Mouse (Mus musculus) ovary, postnatal 14 days (tissue): ENCODE results near the gene Treml2.
"Not testable (repeated sequence)": the region's sequence is repeated elsewhere in the genome, so short reads cannot be mapped to it uniquely, and the experiment has no call there.

Experiments used
- DNase-seq: peaks from one replicate; pipeline ENCODE4 v3.0.0; 2022; ENCODE audit warnings: low spot score

Treml2 gene

DNA sequence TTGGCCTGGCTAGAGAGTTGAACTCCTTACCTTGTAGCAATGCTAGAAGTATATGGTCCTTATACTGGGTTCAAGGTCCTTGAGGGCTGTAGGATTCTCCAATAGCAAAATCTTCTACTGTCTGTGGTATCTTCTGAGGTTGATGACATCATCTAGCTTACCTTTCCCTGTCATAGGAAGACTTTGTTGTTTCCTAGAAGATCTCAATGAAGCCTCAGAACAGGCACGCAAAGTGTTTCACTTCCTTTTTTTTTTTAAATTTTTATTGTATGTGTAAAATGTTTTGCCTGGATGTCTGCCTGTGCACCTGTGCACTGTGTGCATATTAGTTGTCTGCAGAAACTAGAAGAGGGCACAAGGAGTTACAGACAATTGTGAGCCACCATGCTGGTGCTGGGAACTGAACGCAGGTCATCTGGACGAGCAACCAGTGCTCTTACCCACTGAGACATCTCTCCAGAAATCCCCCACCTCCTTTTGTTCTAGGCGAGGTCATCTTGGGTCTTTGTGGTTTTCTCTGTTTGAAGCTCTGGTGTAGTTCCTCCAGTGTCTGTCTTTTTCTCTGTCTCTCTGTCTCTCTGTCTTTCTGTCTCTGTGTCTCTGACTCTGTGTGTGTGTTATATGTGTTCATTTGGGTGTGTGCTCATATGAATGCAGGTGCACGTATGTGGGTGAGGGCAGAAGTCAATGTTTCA is 5.7 kb upstream of the Treml2 start:
- DNase-seq = no peak

DNA sequence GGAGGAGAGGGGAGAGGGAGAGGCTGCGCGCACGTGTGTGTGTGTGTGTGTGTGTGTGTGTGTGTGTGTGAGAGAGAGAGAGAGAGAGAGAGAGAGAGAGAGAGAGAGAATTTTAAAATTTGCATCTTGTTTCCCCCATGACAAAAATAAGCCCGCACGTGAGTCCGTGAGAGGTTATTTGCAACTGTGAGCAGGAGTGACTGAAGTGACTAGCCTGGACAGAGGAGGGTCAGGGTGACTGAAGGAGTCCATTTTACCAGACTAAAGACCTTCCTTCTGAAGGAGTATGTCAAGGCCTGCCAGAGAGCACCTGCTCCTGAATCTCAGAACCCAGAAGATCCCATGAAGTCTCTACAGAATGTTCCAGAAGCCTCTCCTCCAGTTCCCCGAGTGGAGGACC is 458 bp downstream of the Treml2 start:
- DNase-seq = no peak

DNA sequence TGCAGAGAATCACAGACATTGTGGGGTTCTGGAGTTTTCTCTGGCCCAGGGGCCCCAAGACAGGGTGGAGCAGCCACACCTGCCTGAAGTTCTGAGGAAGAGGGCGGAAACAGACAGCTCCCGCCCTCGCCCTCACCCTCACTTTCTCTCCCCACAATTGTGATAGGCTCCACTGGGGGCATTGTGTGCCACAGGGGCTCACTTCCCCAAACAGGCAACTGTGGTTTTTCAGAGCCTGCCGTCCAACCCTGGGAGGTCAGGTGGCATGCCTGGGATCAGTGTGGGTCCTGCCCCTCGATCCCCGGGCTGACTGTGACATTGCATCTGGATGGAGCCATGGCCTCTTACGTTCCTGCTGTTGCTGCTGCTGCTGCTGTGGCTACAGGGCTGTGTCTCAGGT is 901 bp downstream of the Treml2 start:
- no peak for DNase-seq

DNA sequence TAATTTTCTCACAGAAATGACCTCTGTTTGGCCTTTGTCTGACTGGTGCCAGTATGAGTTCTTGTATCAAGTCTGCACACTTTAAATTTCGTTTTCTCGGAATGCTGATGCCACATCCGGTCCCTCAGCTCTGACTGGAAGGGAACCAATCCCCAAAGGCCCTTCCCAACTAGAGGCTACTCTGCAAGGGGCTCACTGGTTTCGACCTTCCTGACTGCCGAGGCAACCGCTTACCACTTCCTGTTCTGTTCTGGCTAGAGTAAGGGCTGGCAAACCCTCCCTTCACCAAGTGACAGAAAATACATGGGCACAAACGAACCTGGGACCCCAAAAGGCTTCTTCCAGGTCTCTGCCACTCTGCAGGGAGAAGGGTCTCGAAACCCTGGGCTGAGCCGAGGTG is 1.6 kb downstream of the Treml2 start:
- no peak for DNase-seq

DNA sequence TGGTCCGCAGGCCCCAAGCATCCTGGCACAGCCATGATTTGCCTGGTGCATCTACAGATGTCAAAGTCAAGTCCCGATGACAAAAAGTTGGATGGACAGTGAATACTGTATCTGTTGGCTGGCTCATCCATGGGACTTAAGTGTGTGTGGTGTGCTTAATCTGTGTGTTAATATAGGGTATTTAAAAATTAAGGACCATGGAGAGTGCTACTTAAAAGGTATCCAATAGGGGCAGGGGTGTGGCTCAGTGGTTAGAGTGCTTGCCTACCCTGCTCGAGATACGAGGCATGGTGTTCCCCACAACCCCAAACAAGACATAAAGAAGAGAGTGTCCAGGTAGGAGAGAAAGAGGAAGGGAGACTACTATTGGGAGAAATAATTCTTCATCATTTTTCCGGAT is 2.5 kb downstream of the Treml2 start:
- DNase-seq = no peak

DNA sequence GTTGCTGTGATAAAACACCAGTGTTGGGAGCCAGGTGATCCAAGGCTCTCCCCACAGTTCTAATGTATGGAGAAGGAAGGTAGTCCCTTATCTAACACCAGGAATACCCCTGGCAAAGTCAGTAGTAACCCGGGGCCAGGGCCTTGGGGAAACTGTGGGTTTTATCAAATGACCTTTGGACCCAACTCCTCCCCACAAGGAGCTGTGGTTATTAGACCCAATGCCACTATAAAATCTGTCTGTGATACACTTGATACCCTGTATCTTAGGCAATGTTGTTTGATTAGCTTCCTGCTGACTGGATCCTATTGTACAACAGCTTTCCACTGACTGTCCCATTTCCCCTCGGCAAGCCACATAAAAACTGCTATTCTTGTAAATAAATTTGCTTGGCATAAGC is 12.8 kb downstream of the Treml2 start:
- no peak for DNase-seq

DNA sequence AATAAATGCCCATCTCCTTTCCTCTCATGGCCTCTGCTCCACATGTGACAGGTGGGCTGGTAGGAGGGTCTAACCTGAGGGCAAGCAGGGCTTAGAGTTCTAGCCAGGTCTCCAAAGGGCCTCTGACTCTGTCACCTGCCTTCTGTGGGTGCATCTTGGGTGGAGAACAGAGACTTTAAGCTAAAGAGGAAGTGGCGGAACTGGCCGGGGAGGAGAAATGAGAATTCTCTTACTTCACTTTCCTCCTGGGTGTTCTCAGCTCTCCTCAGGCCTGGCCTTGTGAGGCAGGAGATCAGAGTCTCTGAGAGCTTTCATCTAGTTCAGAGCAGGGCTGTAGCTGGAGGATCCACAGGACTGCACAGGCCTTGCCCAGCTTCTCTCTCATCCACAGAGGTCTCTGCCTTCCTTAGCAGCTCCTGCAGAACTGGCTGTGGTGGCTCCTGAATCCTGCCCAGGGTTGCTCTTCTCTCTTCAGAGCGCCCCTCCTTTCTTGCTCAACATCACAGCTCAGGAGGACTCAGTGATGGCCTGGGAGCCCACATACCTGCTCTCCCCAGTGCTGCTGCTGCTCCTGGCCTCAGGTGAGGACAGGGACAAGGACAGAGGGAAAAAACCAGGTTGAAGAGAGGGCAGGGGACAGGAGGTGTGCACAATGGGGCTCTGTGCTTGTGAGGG is 16.7 kb downstream of the Treml2 start, which contains the start of gene B430306N03Rik:
TSS of gene B430306N03Rik (plus strand) at position 237 of the 675 bp plus-strand sequence.
- DNase-seq = not testable (repeated sequence)

DNA sequence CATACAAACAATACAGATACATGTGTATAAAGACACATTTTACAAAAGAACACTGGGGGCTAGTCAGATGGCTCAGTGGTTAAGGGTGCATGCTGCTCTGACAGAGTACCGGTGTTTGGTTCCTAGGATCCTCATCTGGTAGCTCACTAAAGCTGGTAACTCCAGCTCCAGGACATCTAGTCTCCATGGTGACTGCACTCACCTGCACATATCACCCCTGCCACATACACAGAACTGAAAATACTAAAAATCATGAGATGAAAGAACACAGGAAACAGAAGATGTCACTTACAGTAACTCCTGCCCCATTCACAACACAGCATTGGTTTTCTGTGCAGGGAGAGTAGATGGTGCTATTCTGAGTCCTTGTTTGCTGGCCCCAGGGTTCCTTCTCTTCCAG is 19.4 kb downstream of the Treml2 start:
- no peak for DNase-seq

DNA sequence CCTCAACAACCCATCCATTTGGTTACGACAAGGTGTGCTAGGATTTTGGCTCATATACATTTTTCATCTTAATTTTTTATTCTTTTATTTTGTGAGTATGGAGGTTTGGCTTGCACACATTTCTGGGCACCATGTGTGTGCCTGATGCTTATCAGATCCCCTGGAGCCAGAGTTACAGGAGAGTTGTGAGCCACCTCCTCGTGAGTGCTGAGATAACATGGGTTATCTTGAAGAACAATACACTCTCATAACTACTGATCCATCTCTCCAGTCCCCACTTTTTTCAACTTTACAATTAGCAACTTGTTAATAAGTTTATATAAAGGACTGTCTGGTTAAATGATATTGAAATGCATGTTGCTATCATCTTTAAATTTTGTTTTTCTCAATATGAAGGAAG is 22.0 kb downstream of the Treml2 start:
- no peak for DNase-seq

DNA sequence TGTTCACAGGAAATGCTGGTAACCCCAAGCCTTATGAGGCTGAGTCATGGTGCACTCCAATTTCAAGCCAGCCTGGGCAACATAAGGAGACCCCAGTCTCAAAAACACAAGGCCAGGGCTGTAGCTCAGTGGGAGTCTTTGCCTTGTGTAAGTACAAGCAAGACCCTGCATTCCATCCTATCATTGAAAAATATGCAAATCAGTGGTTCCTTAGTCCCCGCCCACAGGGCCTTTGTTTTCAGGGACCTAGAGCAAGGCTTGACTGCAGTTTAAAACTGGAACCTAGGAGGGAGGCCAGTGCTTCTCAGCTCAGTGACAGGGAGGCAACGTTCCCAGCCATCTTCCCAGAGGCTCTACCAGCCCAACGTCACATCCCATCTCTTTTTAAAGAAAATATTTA is 23.9 kb downstream of the Treml2 start:
- DNase-seq = no peak

DNA sequence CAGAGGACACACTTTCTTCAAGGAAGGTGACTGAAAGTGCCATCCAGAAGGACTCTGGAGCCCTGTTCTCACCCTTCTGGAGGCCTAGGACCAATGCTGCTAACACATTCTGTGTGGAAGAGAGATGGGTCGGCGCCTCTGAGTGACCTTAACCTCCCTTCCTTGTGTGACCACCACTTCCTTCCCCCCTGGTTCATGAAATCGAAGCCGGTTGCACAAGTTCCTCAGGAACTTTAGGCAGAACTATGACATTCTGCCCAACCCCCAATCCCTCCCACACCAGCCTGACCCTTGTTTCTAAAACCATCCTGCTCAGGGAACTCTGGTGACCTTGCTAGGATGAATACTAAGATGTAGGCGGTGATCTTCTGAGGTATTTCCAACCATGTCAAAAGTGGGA is 25.0 kb downstream of the Treml2 start:
- no peak for DNase-seq

DNA sequence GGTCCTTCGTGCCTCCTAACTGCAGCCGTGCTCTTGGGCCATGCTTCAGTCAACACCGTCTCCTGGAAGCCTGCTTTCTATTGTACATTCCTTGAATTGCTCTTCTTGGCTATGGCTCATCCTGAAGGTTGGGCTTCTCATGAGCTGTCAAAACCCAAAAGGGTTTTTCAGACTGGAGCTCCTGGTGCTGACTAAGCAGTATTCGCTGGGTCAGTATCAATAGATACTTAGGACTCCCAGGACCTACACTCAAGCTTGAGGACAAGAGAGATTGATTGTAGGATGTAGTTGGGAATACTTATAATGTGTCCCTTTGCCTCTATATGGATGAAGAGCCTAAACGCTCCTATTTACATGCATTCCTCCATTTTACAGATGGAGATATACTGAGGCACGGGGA is 25.8 kb downstream of the Treml2 start:
- no peak for DNase-seq

DNA sequence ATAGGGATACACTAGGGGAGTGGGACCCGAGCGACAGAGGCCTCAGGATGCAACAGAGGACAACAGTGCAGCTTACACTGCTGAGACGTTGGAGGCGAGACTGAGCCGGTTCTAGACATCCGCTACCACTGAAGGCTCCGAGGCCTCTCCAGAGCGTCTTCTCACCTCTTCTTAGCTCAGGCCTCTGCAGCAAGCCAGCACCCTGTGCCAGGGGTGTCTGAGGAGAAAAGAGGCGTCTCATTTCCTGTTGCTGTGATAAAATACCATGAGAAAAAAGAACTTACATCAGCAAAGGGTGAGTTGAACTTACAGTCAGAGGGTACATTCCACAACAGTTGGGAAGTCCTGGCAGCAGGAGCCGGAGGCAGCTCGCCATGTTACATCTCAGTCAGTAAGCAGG is 26.3 kb downstream of the Treml2 start:
- no peak for DNase-seq

DNA sequence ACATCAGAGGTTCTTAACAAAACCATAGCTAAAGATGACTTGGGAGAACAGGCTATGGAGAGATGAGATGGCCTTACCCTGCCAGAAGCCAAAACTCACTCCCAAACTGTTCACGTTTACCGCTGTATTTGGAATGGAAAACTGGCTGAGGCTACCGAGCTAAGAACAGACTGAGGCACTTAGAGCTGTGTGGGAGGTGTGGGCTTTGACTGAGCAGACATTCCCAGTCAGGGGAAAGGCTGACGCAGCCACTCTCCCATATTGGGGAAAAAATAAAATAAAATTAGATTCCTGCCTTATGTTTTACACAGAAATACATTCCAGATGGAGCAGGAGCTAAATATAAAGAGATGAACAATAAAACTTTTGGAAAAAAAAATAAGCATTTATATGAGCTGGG is 27.4 kb downstream of the Treml2 start:
- no peak for DNase-seq

DNA sequence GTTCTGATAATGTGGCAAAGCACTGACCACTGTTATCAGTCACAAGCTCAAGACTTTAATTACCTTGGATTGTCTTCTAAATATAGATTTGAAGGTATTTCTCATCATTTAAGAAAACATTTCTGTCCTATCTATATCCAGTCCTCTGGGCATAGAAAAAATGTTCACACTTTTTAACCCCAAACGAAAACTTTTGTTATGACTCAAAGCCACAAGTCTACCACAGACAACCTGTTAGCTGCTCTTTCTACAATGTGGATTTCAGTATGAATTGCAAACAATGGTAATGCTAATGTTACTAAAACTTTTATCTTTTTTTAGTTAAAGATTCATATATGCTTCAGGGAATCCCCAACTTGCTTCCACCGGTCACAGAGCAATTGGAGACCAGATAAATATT is 33.2 kb downstream of the Treml2 start:
- no peak for DNase-seq

DNA sequence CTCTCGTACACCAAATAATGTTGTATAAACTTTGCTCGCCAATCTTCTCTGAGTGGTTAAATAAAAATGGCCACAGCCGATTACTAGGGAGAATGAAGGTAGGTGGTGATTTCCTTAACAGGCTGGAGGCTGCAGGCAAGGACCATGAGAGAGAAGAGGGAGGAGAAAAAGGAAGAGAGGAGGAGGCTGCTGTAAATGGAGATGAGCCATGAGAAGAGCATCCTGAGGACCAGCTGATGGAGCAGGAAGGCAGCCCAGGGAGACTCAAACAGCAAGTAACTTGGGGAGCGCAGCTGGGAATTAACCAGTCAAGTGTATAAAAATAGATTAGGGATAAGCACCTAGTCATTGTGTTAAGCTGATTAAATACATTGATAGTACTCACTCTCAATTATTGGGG is 34.9 kb downstream of the Treml2 start:
- no peak for DNase-seq

DNA sequence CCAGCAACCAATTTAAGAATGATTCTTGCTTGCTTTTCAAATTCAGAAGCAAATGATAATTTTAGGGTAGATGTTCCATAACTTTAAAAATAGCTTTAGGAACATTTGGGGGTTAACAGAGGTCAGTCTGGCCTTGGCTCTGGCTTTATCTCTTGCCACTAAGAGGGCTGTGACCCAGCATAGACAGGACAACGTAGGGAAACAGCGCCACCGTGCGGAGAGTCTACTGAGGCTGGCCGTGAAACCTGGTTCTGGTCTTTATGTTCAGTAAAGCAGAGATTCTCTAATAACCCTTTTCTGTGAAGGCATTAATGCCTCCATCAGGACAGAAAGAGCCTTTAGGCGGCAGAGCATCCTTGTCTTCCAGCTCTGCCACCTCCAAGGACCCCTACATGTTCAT is 37.6 kb downstream of the Treml2 start:
- DNase-seq = peak; percentile 77

DNA sequence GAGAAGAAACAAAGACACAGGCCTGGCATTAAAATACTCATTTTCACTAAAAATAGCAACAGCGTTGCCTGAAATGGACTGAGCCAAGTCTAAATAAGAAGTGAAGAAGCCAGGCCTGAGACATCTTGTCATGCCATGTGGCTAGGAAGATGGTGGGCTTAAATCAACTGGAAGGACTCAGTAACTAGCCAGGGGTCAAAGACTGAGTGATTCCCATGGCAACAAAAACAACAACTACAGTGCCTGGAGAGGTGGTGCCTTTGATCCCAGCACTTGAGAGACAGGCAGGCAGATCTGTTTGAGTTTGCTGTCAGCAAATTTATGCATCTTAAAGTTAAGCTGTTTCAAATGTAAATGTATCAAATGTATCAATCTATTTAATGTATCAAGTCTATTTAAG is 41.0 kb downstream of the Treml2 start:
- no peak for DNase-seq

DNA sequence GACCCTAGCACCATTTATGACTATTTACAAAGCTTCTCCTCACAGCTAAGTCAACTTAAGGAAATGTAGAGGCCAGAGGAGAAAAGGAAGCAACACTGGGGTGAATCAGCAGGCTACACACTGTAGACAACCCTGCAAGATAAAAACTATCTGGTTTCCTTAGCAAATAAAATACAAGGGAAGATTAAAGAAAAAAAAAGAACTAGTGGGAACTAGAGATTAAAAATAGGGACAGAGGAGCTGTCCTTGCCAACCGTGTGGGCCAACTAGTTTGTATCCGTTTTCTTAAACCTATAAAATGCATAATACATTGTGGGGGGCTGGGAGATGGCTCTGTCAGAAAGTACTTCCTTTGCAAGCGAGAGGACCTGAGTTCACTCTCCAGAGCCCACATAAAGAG is 42.6 kb downstream of the Treml2 start:
- no peak for DNase-seq

DNA sequence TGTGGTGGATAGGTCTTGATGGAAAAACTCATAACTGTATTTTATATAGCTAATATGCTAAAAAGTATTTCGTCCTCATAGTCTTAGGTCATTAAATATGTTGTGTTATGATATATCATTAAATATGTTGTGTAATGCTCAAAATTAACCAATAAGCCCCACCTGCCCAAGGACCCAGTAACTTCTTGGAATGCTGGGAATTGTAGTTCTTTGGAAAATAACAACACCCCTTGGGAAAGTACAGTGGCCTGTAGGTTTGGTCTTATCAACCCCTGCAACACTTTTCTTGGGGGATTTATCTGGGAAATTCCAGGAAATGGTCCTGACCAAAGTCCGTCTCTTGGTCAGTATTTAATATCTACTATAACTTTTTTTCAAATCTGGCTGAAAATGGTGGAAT is 43.8 kb downstream of the Treml2 start:
- DNase-seq = no peak

DNA sequence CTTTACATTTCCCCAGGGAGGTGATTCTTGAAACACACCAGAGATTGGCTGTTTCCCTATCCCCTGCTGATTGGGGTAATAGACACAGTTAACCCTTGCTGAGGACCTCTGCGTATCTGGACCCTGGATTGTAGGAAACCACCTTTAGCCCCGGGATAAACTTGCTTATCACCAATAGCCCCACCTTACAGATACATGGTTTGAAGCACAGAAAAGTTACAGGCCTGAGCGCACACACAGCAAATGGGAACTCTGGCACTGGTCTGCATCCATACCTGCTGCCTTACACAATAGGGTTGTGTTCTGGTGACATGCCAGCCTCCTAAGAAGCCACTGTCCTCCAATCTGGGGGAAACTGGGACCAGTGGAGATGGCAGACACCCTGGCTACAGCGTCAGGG is 46.5 kb downstream of the Treml2 start:
- no peak for DNase-seq

DNA sequence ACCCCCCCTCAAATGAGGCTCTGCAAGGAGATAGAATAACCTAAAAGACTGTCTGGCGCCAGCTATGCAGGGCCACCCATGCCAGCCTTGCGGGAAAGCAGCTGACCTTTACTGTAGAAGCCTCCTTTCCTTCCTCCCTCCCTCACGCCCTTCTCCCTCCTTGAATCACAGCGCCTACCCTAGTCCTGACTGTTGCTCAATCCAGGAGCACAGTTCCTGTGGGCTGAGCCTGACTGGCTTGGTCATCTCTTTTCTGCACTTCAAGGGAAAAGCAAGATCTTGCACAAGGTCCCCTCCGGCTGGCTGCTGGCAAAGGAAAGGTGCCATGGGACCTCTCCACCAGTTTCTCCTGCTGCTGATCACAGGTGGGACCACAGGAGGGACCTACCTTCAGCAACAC is 46.9 kb downstream of the Treml2 start, which contains the start of gene Trem2:
TSS of gene Trem2 (plus strand) at position 171 of the 400 bp plus-strand sequence.
- no peak for DNase-seq

DNA sequence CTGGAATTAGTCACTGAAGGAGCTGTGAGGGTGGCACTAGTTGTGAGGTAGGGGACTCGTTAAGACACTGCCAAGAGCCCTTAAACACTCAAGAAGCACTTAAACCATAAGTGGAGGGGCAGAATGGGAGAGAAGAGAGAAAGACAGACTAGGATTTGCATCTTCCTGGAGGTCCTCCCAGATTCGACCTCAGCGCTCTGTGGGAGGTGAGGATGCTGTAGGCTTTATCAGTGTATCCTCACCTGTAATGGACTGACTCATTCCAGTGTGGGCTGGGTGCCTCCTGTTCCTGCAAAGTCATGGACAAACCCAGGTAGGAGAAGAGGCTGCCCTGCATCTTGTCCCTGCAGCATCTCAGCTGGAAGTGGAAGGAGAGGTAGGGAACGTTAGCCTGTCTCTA is 47.5 kb downstream of the Treml2 start:
- DNase-seq = no peak

DNA sequence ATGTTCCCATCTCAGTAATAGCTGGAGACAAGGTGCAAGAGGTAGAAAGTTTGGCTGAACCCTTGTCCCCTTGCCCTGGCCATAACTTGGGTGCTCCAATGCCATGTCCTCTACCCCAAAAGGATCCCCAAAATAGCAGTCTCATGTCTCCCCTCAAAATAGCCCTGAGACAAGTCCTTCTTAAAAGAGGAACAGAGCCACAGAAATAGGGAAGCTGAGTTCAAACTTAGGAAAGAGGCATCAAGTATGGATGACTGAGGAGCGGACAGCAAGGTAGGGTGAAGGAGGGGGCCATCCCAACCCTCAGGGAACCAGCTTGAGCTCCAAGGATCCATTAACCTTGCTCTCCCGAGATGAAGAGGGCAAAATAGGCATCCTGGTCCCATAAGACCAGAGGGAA is 48.0 kb downstream of the Treml2 start:
- no peak for DNase-seq
